Mouse (Mus musculus) monocyte, adult 2 months (primary cell): ENCODE measurements around the gene Sphk1.

Experiments used
- DNase-seq, 2 experiments: peaks; one replicate each; pipeline ENCODE4 v3.0.0; 2022; ENCODE audit warnings: low spot score in 2 of 2, low read depth in 1 of 2

Sphk1 gene

GRCm38 (mm10) chr11:116534154-116534865 lies 3.6 kb downstream of the Sphk1 start:
- peak in 1 of 2 experiments; percentile 22 for DNase-seq

- DNase-seq = no peak
Observed at GRCm38 (mm10) chr11:116536685-116537084, 6.0 kb downstream of the Sphk1 start.

- DNase-seq = no peak
Observed at GRCm38 (mm10) chr11:116537388-116537787, 6.7 kb downstream of the Sphk1 start.

- DNase-seq = no peak
Observed at GRCm38 (mm10) chr11:116538142-116538735, 7.5 kb downstream of the Sphk1 start.

GRCm38 (mm10) chr11:116541183-116541582 lies 10.5 kb downstream of the Sphk1 start:
- DNase-seq = no peak

GRCm38 (mm10) chr11:116543110-116543509 lies 12.4 kb downstream of the Sphk1 start:
- DNase-seq = no peak

GRCm38 (mm10) chr11:116547296-116548060 lies 16.8 kb downstream of the Sphk1 start:
- no peak for DNase-seq

GRCm38 (mm10) chr11:116548780-116549179 lies 18.1 kb downstream of the Sphk1 start:
- DNase-seq = no peak

- DNase-seq = no peak
Observed at GRCm38 (mm10) chr11:116549273-116550038, 18.7 kb downstream of the Sphk1 start.

- no peak for DNase-seq
Observed at GRCm38 (mm10) chr11:116550748-116551147, 20.0 kb downstream of the Sphk1 start.

- no peak for DNase-seq
Observed at GRCm38 (mm10) chr11:116552194-116552593, 21.5 kb downstream of the Sphk1 start.

- DNase-seq = no peak
Observed at GRCm38 (mm10) chr11:116554171-116554878, 23.6 kb downstream of the Sphk1 start.

GRCm38 (mm10) chr11:116555572-116555971 lies 24.8 kb downstream of the Sphk1 start:
- DNase-seq = no peak

GRCm38 (mm10) chr11:116556308-116556707 lies 25.6 kb downstream of the Sphk1 start:
- no peak for DNase-seq

GRCm38 (mm10) chr11:116565283-116566041 lies 34.7 kb downstream of the Sphk1 start:
- no peak for DNase-seq

GRCm38 (mm10) chr11:116567531-116567930 lies 36.8 kb downstream of the Sphk1 start:
- no peak for DNase-seq

GRCm38 (mm10) chr11:116570821-116571220 lies 40.1 kb downstream of the Sphk1 start:
- DNase-seq = no peak

GRCm38 (mm10) chr11:116571767-116572679 lies 41.3 kb downstream of the Sphk1 start:
- DNase-seq = no peak
